Mouse (Mus musculus): ENCODE data around the gene Utrn.
"Not testable (repeated sequence)": the region's sequence is repeated elsewhere in the genome, so short reads cannot be mapped to it uniquely, and the experiment has no call there.

The Utrn gene

GRCm38 (mm10) chr10:12662035-12662434, 207.1 kb downstream of the Utrn start:
- DNase-seq = no peak

GRCm38 (mm10) chr10:12658023-12658744, 211.0 kb downstream of the Utrn start:
- peak; percentile 67 for DNase-seq

DNA sequence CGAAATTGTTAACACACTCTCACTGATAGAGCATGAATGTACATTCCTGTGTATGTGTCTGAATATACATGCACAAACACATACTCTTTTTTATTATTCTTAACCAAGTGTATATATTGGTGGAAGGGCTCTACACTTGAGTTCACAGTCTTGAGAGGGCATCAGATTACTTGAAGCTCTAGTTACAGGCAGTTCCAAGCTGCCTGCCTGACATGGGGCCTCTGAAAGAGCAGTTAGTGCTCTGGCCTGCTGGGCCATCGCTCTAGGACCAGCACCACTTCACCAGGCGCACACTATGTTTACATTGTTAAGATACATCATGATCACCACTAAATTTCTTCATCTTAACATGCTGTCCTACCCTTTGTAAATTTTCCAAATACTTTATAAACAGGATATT, 216.2 kb downstream of the Utrn start:
- DNase-seq = no peak

DNA sequence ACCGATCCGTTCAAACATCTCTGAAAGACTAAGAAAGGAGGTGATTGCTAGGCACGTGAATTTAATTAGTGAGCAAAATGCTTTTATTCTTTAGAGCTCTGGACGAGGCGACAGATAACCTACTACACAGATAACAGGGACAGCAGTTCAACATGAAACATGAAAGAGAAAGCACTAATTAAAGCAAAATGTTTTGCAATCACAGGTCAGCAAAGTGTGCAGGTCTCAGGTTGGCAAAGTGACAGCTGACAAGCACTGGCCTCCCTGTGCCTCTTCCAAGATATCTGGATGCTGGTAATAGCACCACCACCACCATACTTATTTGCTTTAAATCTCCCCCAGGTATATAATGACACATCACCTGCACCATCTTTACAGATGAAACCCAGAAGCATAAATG, 223.0 kb downstream of the Utrn start:
- DNase-seq = no peak

DNA sequence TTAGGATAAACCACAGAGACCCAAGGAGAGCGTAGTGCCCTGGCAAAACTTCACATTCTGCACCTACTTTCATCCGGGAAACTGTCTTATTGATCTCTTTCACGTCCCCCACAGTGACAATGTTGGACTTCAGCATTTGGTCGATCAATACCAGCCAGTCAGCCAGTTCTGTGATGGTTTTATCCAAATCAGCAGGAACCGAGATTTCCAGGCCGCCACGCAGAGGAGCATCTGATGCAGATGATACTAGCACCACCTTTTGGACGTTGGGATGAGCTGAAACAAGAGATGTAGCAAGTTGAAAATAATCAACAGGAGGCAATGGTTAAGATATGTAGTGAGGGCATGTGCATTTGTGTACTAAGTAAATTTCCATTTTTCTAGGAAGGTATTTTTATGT, 225.8 kb downstream of the Utrn start:
- DNase-seq = no peak

GRCm38 (mm10) chr10:12639638-12640037, 229.5 kb downstream of the Utrn start:
- no peak for DNase-seq

DNA sequence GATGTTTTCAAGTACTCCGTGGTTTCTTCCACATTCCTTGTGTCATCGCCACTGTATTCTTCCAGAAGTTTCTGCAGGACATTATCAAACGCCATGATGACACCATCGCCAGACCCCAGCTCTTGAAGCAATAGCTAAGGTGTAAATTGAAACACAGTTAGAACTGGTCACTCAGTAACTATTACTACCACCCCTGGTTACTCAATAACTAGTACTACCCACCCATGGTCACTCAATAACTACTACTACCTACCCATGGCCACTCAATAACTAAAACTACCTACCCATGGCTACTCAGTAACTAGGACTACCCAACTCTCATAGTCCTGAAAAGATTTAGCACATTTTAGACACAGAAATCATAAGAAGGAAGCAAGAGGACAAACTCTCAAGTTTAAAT, 235.2 kb downstream of the Utrn start:
- no peak for DNase-seq

- DNase-seq = no peak
These were observed 238.2 kb downstream of the Utrn start for GRCm38 (mm10) chr10:12630933-12631332.

DNA sequence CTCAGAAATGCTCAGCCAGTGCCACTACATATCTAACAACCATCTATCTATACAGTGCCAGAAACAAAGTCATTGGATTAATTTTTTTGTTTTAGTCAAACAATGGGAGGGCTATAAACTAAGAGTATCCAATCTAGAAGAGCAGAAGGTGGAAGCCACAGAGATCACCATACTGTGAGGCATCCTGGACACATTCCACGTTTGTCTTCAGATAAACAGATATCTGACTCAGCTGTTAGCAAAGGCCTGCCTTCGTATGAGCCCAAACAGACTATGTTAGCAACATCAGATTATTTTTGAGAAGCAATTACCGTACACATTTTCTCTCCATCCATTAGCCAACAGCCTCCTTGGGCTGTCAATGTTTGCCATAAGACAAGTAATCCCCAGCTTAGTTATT, 250.8 kb downstream of the Utrn start:
- DNase-seq = no peak

GRCm38 (mm10) chr10:12615723-12616122, 253.4 kb downstream of the Utrn start:
- DNase-seq = no peak

DNA sequence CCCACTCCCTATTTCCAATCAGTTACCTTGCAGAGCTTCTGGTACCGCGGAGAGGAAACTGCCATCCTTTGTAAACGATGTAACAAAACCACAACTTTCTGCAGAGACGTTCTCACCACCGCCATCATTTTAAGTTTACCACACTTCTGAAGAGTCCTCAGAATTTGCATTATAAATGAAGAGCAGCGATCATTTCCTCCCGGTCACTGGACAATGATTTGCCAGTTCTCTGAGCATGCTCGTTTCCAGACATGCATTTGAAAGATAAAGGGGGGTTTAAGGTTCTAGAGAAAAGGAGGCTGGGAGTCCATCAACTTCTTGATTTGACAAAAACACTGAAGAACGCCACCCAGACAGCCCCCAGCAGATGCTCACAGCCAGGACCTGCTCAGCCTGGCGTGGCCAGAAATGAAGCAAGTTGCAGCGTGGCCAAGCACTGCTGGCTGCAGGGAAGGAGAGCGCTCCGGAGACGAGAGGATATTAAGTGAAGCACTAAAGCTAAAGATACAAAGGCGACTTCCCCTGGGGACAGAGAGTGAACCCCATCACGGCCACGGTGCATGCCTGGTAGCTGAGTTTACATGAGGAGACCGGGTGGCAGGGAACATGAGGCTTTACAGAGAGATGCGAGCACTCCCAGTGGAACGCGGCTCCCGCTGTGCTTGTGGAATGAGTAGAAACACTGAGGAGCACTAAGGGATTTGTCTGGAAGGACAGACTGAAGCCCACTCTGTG, 254.5 kb downstream of the Utrn start:
- DNase-seq = peak; percentile 12

DNA sequence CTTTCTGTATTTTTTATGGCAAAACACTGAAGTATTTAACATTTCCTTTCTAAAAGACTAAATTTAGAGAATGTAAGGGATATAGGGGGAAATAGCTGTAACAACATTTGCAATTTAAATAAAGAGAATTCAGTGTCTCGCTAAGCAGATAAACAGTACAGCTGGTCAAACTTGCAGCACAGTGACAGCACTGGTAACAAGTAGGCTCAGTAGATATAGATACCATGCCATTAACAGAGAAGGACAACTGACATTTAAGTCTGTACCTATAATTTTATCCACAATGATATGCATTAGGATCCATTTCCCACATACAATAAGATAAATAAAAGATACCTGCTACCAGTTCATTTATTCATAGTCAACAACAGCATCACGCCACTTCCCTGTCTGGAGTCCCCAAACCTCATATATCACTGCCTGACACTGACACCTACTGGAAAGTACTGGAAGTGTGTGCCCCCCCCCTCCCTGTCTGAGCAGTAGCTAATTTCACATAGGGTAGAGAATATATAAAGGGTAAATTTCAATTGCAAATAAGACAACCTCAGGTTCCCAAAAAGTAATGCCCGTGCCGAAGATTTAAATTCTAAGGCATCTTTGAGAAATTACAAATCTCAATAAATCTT, 256.8 kb downstream of the Utrn start:
- peak; percentile 47 for DNase-seq

DNA sequence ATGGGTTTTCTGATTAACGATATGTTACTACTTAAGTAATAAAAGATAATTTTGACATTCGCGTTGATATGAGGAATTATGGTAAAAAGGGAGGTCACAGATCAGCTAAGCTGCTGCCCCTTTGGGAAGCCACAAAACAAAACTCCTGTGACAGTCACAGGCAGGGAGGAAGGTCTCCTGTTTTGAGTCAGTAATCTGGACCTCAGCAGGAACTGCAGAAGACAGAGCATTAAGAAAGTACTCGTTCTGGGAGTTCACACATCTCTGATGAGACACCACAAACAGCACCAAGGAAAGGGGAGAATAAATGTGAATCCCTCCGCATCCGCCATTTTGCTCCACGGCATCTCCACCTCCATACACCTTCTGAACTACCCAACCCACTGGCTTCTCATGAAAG, 259.3 kb downstream of the Utrn start:
- DNase-seq = no peak

DNA sequence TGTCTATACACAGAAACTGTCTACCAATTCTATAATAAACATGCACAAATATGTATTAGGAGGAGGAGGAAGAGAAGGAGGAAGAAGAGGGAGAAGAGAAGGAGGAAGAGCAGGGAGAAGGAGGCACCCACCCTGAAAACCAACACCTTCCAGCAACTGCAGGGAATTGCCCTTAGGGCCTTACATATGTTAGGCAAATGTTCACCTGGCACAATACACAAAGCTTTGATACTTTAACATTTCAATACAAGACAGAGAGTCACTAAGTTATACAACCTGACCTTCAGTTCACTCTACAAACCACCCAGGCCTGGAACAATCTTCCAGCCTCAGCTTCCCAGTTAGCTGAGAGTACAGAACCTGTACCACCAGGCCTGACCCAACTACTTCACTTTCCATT, 260.5 kb downstream of the Utrn start:
- no peak for DNase-seq

DNA sequence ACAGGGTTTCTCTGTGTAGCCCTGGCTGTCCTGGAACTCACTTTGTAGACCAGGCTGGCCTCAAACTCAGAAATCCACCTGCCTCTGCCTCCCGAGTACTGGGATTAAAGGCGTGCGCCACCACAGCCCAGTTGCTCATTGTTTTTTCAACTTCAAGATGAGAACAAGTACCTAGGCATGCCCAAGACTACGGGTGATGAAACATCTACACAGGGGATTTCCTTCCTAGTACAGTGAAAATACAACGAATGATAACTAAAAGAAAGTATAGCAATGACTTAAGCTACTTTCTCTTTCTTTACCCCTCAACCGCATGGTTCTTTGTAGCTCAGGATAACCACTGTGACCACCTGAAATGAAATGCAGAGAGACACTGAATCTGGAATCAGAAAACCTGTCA, 262.0 kb downstream of the Utrn start:
- not testable (repeated sequence) for DNase-seq

DNA sequence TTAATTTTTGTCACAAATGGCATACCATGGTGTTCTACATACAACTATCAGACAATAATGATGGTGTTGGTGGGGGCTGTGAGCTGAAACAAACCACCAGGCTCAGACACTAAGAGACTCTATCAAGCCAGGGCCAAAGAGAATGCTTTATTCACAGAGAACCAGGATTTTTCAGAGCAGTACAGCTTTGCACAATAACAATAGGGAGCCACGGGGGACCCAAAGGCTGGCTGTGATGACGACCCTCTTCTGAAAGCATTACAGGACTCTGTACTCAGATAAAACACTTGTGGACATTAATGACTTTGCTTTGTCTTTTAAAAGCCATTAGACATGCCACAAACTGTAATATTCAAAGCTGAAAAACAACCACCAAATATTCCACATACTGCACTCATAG, 273.8 kb downstream of the Utrn start:
- DNase-seq = no peak

GRCm38 (mm10) chr10:12594958-12595357, 274.2 kb downstream of the Utrn start:
- DNase-seq = no peak

GRCm38 (mm10) chr10:12593071-12593470, 276.1 kb downstream of the Utrn start:
- DNase-seq = no peak

GRCm38 (mm10) chr10:12591946-12592345, 277.2 kb downstream of the Utrn start:
- peak; percentile 47 for DNase-seq

DNA sequence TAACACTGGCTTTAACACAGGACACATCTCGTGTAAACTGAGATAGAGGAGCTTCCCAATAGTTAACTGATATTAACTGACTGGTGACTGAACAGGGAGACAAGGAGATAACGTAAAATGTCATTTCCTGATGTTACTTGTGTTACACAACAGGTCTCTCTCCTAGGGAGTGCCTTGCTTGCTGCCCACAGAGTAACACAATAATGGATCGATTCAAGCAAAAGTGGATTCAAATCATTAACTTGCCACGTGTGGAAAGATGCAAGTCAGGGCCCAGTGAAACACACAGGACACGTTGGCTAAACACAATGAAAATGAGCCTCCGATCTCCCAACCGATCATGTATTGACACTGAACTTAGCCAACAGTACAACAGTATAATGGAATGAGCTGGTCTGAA, 281.1 kb downstream of the Utrn start:
- DNase-seq = no peak

DNA sequence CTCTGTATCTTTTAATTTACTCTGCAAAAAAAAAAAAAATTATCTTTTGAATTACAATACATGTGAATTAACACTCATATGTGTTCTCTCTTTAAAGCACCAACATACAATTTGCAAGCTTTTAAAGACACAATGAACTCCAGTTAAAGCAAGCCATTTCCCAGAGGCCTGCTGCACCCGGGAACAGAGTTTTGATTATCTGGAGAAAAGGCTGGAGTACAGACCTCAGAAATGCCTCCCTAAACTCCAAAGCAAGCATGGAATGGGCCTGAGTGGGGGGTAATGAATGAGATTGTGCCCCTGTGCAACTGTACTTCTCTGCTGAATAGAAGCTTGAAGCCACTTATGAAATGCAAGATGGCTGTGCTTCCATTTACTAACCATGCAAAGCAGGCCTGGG, 281.8 kb downstream of the Utrn start:
- DNase-seq = no peak

DNA sequence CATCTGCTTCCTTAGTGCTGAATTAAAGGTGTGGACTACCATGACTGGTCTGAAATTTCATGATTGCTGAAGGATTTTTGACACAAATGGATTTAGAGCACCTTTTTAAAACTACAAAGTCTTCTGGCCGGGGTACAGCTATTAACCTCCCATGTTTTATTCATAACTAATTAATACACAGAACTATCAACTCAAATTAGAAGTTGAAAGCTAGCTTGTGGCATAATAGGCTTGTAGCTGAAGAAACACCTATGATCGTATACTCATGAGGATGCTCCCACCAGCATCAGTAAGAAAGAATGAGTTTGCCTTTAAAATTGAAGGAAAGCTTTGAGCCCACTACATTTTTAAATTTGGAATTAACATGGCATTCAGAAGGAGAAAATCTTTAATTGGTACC, 282.3 kb downstream of the Utrn start:
- no peak for DNase-seq

GRCm38 (mm10) chr10:12586200-12586599, 283.0 kb downstream of the Utrn start:
- no peak for DNase-seq

GRCm38 (mm10) chr10:12583473-12583872, 285.7 kb downstream of the Utrn start:
- DNase-seq = no peak
